Mouse (Mus musculus) gonadal fat pad, adult 2 months (tissue): Measurements from ENCODE around the gene Stk32b. TPM values are rescaled to one million over a fixed set of nuclear protein-coding genes. Genes with fewer than 3 reads are reported as not detected.

Experiments used
- DNase-seq: peaks from one replicate; pipeline ENCODE4 v3.0.0-alpha.2; 2012; ENCODE audit warnings: low read depth
- polyA plus RNA-seq: library from polyadenylated mRNA; depleted of rRNA; stranded (reverse); fragments of >200 nt; gene quantifications from 2 replicates; pipeline ENCODE4 v1.2.3, GENCODE M21; 2012; rRNA removed

The Stk32b gene
- polyA plus RNA-seq, 1 experiment = 1.4 TPM

GRCm38 (mm10) chr5:37520441-37520840, 196.5 kb downstream of the Stk32b start:
- DNase-seq = no peak

- no peak for DNase-seq
Measured at GRCm38 (mm10) chr5:37512479-37512878, 204.5 kb downstream of the Stk32b start.

DNA sequence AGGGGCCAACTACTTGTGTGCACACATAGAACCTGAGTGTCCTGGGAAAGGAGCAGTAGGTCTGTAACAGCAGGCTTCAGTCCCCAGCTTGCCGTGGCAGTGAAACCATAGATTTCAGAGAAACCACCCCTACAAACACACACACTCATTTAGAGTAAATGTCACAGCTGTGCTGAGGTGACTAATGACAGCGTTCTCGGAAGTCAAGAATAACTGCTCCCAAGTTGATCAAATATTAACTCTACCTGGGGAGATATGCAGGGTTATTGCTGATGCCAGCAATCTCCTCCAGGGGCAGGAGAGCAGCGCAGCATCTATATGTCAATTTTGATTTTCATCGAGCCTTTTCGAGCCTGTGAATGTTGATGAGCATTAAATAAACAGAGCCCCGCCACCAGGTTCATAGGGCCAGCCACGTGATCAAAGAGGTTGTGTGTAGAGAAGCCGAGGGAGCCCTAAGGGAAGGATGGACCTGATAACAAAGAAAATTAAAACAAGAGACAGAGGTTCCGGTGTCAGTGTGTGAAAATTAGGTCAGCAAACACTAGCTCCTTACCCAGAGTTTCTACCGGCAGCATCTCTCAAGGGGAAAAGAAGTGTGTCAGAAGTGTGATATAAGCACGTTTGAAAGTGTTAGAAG, 210.0 kb downstream of the Stk32b start:
- no peak for DNase-seq

DNA sequence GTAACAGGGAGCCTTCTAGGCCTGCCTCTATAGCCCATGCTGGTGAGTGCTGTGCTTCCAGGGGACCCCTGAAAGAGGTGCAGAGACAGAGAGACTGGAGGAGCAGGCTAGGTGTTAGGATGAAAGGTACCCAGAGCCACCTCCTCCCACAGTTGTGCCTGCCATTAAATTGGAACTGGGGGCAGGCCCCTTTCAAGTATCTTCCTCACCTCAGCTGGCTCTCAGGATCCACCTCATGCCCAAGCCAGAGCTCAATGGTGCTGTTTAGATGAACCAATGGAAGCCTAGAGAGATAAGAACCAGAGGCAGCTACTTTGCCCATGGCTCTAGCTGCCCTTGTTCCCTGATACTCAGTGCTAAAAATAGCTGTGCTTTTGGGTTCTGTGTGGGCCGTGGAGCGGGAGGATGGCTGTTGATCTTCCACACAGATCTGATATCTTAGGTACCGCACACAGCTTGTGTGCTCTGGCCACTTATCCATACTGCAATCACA, 221.9 kb downstream of the Stk32b start:
- no peak for DNase-seq

DNA sequence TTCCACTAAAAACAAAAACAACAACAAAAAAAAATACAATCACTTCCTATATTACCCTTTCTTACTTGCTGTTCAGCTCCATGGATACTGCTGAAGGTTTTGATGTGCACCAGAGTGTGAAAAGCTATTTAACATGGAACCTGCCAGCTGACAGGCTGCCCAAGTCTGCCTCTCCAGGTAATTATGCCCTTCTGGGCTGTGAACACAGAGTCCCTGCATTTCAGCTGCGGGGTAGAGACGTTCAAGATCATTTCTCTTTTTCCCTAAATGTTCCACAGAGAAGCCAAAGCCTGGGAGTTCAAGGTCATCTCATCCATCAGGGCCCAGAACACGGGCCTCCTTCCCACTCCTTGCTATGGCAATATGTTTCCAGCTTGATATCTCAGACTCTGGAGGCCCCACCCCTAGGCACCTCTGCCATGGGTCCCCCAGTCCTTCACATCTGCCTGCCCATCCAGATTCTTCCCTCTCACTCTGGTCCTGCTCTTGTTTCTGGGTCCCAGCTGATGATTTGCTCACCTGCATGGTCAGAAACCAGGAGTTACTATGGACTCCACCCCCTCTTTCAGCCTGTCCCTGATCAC, 244.9 kb downstream of the Stk32b start:
- no peak for DNase-seq

DNA sequence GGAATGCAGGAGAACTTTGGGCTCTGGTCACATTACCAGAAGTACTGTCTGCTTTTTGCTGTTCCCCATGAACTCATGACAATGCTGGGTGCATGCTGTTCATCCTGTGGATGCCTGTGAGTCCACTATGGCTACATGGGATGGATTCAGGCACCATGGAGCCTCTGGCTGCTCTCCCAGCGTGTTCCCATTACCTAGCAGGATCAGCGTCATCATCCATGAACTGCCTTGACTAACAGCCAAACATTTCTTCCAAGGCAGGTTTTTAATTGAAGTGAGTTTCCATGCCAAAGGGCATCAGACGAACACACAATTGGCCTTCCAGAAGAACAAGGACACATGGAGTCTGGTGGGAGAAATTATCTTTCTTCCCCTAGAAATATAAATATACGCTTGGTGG, 245.4 kb downstream of the Stk32b start:
- no peak for DNase-seq

DNA sequence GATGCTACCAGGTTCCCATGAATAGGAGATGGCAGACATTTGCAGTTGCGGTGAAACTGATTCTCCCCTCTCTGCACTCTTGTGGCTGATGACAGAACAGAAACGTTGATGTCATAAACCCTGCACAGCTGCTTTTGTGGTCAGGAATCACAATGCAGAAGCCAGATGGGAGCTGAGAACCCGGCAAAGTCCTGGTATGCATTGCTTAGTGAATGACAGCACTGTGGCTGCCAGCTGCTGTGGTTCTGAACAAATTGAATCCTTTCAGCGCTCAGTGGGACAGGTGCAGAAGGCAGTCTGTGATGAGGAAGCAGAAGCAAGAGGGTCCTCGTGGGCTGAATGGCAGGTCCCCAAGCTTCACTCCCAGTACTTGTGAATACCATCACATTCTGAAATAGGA, 247.9 kb downstream of the Stk32b start:
- DNase-seq = no peak

- DNase-seq = no peak
Measured at GRCm38 (mm10) chr5:37467646-37468045, 249.3 kb downstream of the Stk32b start.

DNA sequence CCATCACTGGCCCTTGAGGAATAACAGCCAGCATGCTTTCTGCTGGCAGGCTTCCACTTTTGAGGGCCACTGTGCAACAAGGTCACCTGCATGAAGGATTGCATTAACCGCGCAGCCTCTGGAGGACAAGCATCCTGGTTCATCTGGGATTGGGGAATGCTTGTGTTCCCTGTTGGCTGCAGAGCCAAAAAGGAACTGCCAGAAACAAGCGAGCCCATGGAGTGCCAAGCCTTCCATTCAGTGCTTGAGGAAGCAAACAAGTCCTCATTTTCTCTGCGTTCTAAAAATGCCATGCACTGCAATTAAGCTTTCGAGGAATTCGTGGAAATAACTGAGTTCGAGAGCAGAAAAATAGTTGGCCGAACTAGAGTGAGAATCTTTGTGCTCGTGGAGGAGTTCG, 251.5 kb downstream of the Stk32b start:
- no peak for DNase-seq

GRCm38 (mm10) chr5:37458236-37458635, 258.7 kb downstream of the Stk32b start:
- no peak for DNase-seq

- DNase-seq = no peak
Measured at GRCm38 (mm10) chr5:37457831-37458230, 259.1 kb downstream of the Stk32b start.

DNA sequence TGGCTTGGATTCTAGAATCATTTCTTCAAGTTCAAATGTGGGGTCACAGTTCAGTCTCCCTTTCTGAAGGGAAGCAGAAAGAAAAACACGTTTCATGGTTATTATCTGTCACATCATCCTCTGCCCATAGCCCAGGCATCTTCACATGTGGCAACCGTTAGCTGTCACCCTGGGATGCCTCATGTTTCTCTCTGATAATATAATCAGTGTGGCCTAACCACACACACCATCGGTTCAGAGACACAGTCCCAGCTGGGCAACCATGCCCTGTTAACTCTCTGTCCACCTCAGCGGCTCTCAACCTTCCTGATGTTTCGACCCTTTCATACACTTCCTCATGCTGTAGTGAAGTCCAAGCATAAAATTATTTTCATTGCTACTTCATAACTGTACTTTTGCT, 259.8 kb downstream of the Stk32b start:
- no peak for DNase-seq

DNA sequence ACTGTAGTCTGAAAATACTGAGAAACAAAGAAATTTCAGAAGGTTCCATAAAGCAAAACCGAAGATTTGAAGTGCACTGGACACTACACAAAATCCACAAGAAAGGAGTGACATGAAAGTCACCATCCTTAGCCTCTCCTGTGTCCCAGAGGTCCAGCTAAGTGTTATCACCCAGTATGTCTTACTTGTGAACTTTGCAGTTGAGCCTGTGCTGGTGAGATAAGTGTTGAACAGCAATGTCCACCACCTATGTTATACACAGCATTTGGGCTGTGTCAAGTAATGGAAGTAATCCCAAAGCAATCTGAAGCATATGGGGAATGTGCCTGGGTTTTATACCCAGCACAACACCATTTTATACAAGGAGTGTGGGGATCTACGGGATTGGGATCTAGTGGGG, 260.4 kb downstream of the Stk32b start:
- no peak for DNase-seq

DNA sequence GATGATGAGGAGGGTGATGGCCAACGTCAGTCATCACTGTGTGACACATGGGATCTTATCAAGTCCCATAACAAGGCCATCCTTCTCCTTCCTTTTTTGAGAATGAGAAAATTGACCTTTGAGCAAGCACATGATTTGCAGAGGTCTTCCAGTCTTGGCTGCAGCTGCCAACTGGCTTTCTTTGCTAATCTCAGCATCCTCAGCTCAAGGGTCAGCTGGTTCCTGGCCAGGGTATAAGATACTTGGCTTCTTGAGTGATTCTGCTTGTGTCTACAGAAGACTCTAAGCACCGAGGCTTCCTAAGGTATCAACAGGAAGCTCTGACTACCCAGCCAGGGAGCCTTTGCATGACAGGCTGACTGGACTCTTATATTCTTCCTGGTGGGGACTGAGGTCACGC, 269.4 kb downstream of the Stk32b start:
- no peak for DNase-seq

GRCm38 (mm10) chr5:37442767-37443166, 274.2 kb downstream of the Stk32b start:
- no peak for DNase-seq

- DNase-seq = no peak
Measured at GRCm38 (mm10) chr5:37435417-37435816, 281.6 kb downstream of the Stk32b start.

- DNase-seq = no peak
Measured at GRCm38 (mm10) chr5:37427210-37427609, 289.8 kb downstream of the Stk32b start.

- DNase-seq = no peak
Measured at GRCm38 (mm10) chr5:37419028-37419427, 297.9 kb downstream of the Stk32b start.

Other genes with a start within 250 kb of the Stk32b start
- gene Cytl1, start 18.3 kb upstream of the Stk32b start, polyA plus RNA-seq = 16.2 and 19.6 TPM in 2 replicates
- gene Msx1, start 107.4 kb upstream of the Stk32b start, polyA plus RNA-seq = 6.4 and 6.8 TPM in 2 replicates